Mouse (Mus musculus) megakaryocyte, embryonic 14.5 days (primary cell): ENCODE measurements around the gene Wdr5b. TPM values are rescaled to one million over a fixed set of nuclear protein-coding genes. Genes with fewer than 3 reads are reported as not detected.

Source experiments
- H3K27me3 ChIP-seq: replicated peaks from 2 replicates; pipeline ENCODE3; 2012; ENCODE audit warnings: inconsistent platforms
- H3K36me3 ChIP-seq: replicated peaks from 2 replicates; pipeline ENCODE3; 2012; ENCODE audit warnings: low read length, inconsistent platforms, mixed read lengths
- H3K4me1 ChIP-seq: 2 replicates; pipeline ENCODE4 v1.6.1; 2012; ENCODE audit warnings: inconsistent platforms
- H3K4me3 ChIP-seq: replicated peaks from 2 replicates; pipeline ENCODE3; 2012; ENCODE audit warnings: moderate library complexity, mild to moderate bottlenecking, inconsistent platforms
- H3K9me3 ChIP-seq: 2 replicates; pipeline ENCODE4 v1.6.1; 2012; ENCODE audit warnings: inconsistent platforms
- FLI1 ChIP-seq: IDR thresholded peaks from 2 replicates; pipeline ENCODE4 v1.6.1; 2012; ENCODE audit warnings: low read length, inconsistent platforms, mixed read lengths
- GATA1 ChIP-seq: IDR thresholded peaks from 3 replicates; pipeline ENCODE4 v1.6.1; 2012; ENCODE audit warnings: mixed read lengths, low read length, inconsistent platforms, borderline replicate concordance
- polyA plus RNA-seq: library from polyadenylated mRNA; stranded (reverse); fragments of >175 nt; gene quantifications from 2 replicates; pipeline ENCODE4 v1.2.3, GENCODE M21; 2012; ENCODE audit warnings: low replicate concordance; ENCODE audit not compliant: insufficient read depth

Gene Wdr5b
- polyA plus RNA-seq, 1 experiment = 0.82 TPM

- Histone ChIP-seq H3K4me1 (peaks cover 22% of the 10 kb centered on the region), H3K9me3 (no peaks in the 10 kb centered on the region), H3K4me3 (no peak overlapping the region), H3K36me3 (peaks cover 70% of the 10 kb centered on the region), H3K27me3 (no peaks in the 10 kb centered on the region)
- TF ChIP-seq GATA1 (no peak), FLI1 (no peak)
Measured at GRCm38 (mm10) chr16:36090785-36091509, 50.0 kb downstream of the Wdr5b start.

Other genes with a start within 250 kb of the Wdr5b start
- gene Parp14, start 169.6 kb upstream of the Wdr5b start, polyA plus RNA-seq = 1.3 TPM in 1 of 2 replicates, not detected in the other
- gene Parp9, start 102.7 kb upstream of the Wdr5b start, polyA plus RNA-seq = 0.62 and 3.0 TPM in 2 replicates
- gene Dtx3l, start 102.0 kb upstream of the Wdr5b start, polyA plus RNA-seq = 0.40 and 1.3 TPM in 2 replicates
- 5.8 and 13.3 TPM in 2 replicates for gene Kpna1, start 62.4 kb upstream of the Wdr5b start, polyA plus RNA-seq
- 3.7 and 230 TPM in 2 replicates for gene Fam162a, start 30.4 kb downstream of the Wdr5b start, polyA plus RNA-seq
- gene Ccdc58, start 30.5 kb downstream of the Wdr5b start, polyA plus RNA-seq = 2.3 and 7.6 TPM in 2 replicates
- gene Csta1, start 90.1 kb downstream of the Wdr5b start, polyA plus RNA-seq = not detected in 2 replicates
- 1.6 TPM in 1 of 2 replicates, not detected in the other for gene Stfa2l1, start 115.6 kb downstream of the Wdr5b start, polyA plus RNA-seq
- 2.0 TPM in 1 of 2 replicates, not detected in the other for gene Gm5483, start 143.0 kb downstream of the Wdr5b start, polyA plus RNA-seq
- gene Gm5416, start 169.2 kb downstream of the Wdr5b start, polyA plus RNA-seq = not detected in 2 replicates
- not detected in 2 replicates for gene 2010005H15Rik, start 180.3 kb downstream of the Wdr5b start, polyA plus RNA-seq
- gene Stfa1, start 235.8 kb downstream of the Wdr5b start, polyA plus RNA-seq = not detected in 2 replicates